Mouse (Mus musculus) lung, adult 18-20 months (tissue): ENCODE results near the gene H2-Oa.

ENCODE experiments used
- DNase-seq, 2 experiments: peaks; one replicate each; pipeline ENCODE4 v3.0.0; 2022; ENCODE audit warnings: mixed read lengths in 2 of 2

Gene H2-Oa

GRCm38 (mm10) chr17:34092197-34092875 is at the start of gene H2-Oa:
Gene H2-Oa (plus strand): TSS chr17:34092340.
- no peak for DNase-seq

- no peak for DNase-seq
Measured at GRCm38 (mm10) chr17:34045941-34046340, 46.2 kb upstream of the H2-Oa start.

GRCm38 (mm10) chr17:34047404-34048050 is 44.6 kb upstream of the H2-Oa start:
- no peak for DNase-seq

- no peak for DNase-seq
Measured at GRCm38 (mm10) chr17:34057224-34057623, 34.9 kb upstream of the H2-Oa start.

GRCm38 (mm10) chr17:34068864-34069263 is 23.3 kb upstream of the H2-Oa start:
- DNase-seq: peak in 1 of 2 experiments; percentile 14

DNA sequence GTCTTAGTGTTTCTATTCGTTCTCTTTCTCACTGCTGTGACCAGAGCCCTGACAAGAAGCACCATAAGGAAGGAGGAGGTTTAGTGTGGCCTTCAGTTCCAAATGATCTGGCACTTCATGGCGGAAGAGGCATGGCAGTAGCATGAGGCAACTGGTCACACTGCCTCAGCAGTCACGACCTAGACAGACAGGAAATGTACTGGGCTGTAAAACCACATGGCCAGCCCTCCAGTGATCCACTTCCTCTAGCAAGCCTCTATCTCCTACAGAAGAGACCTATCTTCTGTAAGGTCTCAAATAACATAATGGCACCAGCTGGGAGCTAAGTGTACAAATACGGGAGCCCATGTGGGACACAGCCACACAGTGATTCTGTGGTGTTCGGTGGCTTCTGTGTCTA is 20.0 kb upstream of the H2-Oa start:
- DNase-seq: no peak

DNA sequence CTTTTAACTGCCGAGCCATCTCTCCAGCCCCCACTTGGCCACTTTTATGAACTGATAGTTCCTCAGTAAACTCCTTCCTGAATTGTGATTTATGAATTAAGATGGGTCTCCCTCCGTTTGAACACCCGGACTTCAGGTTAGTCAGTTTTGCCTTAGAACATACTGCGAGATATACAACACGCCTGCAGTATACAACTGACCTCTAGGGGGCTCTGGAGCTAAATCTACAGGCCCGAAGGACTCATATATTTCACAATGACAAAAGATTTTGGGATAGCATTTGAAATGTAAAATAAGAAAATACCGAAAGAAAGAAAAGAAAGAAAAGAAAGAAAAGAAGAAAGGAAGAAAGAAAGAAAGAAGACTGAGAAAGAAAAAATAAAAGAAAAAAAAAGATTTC is 16.9 kb upstream of the H2-Oa start:
- peak; percentile 63 to 73 for DNase-seq

DNA sequence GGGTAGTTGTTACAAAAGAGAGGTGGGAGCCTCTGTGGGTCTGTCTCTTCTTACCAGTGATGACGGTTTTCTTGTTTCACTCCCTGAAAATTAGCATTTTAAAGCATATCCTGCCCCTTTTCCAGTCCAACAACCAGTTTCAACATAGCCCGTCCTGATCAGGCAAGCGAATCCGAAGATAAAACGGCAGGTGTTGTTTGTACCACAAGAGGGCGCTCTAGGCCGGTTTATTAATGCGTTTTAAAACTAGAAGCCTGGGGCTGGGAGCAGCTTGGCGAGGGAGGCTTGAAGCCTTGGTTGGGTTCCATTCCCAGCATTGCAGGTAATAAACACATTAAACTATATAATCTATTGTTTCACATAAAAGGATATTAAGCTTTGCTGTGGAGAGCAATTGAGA is 14.6 kb upstream of the H2-Oa start:
- DNase-seq: peak; percentile 46 to 74

DNA sequence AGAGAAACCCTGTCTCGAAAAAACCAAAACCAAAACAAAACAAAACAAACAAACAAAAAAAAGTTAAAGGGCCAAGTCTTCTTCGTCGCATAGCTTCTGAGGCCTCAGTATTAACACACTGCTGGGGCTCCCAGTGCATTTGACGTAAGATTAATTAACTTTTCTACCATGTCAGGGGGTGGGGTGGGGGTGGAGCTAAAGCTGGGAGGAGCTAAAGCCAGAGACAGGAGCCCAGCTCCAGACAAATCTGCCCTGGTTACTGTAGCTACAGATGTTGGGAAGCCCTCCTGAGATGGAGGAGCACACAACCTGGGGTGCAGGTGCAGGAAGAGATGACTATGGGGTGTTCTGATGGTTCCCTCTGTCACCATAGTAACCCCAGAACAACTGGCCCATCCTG is 14.0 kb upstream of the H2-Oa start:
- no peak for DNase-seq

GRCm38 (mm10) chr17:34079002-34079401 is 13.1 kb upstream of the H2-Oa start:
- no peak for DNase-seq

- peak in 1 of 2 experiments; percentile 58 for DNase-seq
Measured at GRCm38 (mm10) chr17:34079621-34080020, 12.5 kb upstream of the H2-Oa start.

- no peak for DNase-seq
Measured at GRCm38 (mm10) chr17:34083104-34083503, 9.0 kb upstream of the H2-Oa start.

GRCm38 (mm10) chr17:34087386-34087785 is 4.8 kb upstream of the H2-Oa start:
- DNase-seq: no peak

- DNase-seq: no peak
Measured at GRCm38 (mm10) chr17:34088124-34088523, 4.0 kb upstream of the H2-Oa start.

DNA sequence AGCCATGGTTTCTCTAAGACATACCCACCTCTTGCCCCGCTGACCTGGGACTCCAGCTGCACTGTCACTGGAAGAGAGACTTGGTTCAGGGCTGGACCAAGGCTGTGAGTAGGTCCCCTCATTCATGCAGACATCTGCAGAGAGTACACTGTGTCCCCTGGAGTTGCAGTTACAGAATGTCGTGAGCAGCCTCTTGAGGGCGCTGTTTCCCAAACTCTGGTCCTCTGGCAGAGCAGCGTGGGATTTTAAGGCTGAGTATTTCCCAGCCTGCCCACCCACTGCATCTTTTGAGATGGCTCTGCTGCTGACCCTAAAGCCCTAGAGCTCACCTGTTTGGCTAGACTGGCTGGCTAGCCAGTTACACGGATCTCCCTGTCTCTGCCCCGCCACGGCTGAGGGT is 1.2 kb upstream of the H2-Oa start:
- DNase-seq: no peak

DNA sequence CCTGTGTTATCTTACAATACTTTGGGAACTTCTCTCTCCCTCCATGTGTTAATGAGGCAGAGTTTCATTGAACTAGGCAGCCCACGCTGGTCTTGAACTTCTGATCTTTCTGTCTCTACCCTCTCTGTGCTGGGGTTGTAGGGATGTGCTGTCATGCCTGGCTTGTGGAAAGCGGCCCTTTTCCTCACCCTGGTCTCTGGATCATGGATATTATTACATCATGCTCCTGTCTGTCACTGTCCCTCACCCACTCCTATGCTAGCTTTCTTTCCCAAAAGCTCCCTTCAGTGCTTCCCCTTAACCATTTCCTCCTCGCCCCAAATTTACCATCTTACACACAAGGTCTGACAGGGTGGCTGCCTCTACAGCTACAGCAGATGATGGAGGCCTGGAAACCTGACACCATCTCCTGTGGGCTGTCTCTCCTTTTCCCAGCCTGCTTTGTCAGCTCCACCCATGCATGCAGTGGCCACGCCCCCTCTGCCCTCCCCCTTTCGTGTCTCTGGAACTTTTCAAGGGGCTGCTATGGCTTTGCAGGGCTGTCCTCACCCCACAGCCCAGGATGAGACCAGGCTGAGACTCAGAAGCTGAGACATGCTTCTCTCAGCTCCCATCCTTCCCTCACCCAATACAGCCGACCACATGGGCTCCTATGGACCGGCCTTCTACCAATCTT is 1.2 kb downstream of the H2-Oa start:
- DNase-seq: no peak

GRCm38 (mm10) chr17:34094283-34095035 is 2.3 kb downstream of the H2-Oa start:
- DNase-seq: no peak

- no peak for DNase-seq
Measured at GRCm38 (mm10) chr17:34096497-34097010, 4.4 kb downstream of the H2-Oa start.

- DNase-seq: no peak
Measured at GRCm38 (mm10) chr17:34097272-34097671, 5.1 kb downstream of the H2-Oa start.

DNA sequence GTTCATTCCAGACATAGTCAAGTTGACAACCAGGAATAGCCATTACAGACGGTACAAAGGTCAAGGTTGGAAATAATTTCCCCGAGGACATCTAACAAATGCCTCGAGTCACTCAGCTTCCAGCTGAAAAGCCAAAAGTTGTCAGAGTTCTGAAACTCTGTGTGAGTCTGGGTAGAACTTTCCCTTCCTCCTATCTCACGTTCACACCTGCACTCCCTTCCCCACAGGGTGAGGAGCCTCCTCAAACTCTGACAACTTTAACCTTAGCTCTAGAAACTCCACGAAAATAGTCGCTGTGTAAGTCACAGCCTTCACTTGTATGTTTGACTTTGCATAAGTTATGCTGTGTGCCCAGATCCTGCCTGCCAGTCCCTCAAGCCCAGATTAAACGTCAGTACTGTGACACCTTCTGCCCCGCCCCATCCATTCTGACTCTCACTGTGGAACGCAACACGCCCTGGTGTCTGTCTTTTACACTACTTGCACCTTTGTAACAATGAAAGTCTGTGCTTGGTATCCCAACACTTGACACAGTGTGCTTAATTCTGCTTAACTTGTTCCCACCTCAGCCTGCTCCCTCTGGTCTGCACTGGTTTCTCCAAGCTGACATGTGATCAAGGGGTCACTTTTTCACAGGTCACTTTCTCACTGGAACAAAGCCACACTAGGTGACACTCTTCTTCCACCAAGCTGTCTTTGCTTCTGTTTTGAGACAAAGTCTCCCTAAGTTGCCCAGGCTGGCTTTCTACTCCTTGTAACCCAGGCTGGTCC is 6.8 kb downstream of the H2-Oa start:
- DNase-seq: peak in 1 of 2 experiments; percentile 44

DNA sequence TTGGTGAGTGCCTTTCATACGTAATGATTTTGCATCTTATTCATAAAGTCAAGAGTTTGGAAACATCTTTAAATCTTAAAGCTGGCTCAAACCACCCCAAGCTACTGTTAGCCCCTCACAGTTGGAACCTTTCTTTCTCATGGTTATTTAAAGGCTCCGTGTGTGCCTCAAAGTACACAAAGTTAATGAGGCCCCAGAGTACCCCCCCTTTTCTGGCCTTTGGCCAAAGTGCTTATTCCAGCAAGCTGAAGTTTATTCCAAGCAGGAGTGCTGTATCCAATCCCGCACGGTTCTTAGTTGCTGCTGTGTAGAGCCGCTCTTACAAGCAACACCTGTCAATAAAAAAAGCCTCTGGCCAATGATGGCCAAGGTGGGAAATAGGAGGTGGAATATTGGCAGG is 7.4 kb downstream of the H2-Oa start:
- DNase-seq: no peak

- DNase-seq: no peak
Measured at GRCm38 (mm10) chr17:34101185-34101584, 9.0 kb downstream of the H2-Oa start.
